Mouse (Mus musculus) urinary bladder, adult 18-20 months (tissue): ENCODE data around the gene Ankrd9.

Experiments used
- DNase-seq, 2 experiments: peaks; one replicate each; pipeline ENCODE4 v3.0.0; 2022; ENCODE audit warnings: low spot score in 2 of 2, mixed read lengths in 2 of 2

The Ankrd9 gene

GRCm38 (mm10) chr12:110978607-110979406 is at the start of gene Ankrd9:
Ankrd9 (minus strand) TSS chr12:110979040.
- peak; percentile 94 to 97 for DNase-seq

- no peak for DNase-seq
Measured at GRCm38 (mm10) chr12:111021577-111021976, 42.7 kb upstream of the Ankrd9 start.

DNA sequence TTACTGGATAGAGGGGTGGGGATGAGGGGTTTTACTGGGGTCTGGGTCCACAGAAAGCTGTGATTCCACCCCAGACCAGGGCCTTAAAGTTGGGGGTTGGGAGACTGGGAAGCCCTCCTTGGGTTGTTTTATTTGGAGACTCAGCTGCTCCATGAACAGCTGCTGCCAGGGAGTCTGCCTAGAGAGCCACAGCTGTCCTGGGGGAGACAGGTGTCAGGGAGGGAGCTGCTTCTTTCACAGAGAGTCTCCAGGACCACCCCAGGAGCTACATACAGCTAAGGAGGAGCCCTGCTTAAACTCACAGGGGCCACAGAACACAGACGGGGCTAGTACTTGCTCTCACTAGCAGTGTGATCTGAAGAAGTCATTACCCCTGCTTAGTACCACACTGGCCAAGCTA is 42.3 kb upstream of the Ankrd9 start:
- no peak for DNase-seq

- DNase-seq: no peak
Measured at GRCm38 (mm10) chr12:111019086-111019485, 40.2 kb upstream of the Ankrd9 start.

DNA sequence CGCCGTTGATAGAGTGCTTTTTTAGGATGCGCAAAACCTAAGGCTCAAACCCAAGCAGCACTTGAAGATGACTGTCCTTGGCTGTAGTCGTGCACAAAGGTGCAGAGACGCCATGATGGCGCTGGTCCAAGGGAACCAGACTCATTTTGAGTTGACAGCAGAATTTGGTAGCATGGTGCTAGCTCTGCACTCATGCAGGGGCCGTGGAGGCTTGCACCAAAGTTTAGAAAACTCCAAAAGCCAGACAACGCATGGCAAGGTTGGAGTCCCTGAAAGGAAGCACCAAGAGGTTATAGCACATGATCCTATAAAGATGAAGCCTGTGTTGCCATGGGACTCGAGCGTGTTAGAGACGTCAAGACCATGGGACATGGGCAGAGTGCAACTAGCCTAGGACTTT is 39.2 kb upstream of the Ankrd9 start:
- DNase-seq: no peak

- no peak for DNase-seq
Measured at GRCm38 (mm10) chr12:111016807-111017206, 38.0 kb upstream of the Ankrd9 start.

DNA sequence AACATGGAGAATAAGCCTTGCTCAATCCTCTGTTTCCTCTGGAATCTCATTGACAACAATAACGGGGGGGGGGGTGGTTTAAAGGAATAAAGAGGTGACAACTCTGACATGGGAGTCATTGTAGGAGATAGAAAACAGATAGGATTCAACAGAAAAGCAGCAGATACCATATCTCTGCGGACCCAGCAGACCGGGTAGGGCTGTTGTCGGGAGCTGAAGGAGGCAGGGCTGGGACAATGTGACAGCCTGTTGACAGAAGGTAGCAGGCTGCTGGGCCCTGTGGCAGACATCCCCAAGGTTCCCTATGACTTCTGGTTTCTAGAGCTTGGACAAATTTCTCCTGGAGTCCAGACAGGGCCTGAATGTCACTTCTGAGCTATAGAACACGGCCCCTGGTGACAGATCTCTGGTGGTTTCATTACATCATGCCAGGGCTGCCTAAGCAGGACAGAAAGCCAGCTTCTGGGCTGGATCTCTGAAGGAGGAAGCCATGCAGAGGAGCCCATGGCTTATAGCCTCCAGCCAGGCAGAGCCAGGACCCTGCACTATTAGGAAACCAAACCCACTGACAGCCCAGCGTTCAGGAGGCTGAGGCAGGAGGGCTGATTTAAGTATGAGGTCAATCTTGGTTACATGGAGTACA is 30.9 kb upstream of the Ankrd9 start:
- no peak for DNase-seq

DNA sequence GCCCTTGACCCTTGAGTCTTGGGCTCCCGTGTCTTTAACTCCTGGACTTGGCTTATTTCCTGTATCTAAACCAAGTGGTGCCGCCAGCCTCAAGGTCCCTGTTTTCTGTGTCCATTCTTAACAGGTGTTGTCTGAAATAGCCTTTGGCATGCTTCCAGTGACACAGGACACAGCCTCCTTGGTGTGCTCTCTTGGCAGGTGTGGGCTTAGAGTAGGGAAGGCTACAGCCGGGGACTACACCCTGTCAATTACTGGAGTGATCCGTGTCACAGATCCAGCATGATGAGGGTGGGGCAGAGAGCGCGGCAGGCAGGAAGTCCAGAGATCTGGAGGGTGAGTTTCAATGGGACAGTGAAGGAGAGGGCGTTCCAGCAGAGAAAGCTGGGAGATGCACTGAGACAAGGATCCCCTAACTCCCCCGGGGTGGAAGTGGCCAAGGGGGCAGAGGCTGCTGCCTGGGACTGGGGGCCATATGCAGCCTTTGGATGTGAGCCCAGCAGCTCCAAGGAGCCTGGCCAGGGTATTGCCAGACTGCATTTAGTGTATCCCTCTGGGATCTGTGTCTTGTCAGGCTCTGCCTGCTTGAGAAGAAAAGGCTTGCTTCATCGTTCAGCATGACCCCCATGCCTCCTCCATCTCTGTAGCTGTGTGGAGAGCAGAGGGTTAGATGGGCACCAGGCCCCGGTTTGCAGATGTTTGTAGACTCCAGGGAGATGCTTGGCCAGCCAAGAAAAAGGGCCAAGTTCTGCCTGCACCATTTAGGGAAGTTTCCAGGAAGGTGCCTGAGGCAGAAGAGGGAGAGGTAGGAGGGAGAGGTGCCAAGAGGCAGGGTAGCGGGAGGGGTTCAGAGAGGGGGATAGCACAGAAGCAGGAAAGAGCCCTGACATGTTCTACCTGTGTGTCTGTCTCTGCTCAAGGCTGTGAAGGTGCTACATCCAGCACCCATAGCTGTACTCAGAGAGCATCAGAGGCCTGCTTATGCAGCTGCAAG is 30.0 kb upstream of the Ankrd9 start:
- no peak for DNase-seq

GRCm38 (mm10) chr12:111007134-111008103 is 28.6 kb upstream of the Ankrd9 start:
- DNase-seq: peak; percentile 15 to 41

DNA sequence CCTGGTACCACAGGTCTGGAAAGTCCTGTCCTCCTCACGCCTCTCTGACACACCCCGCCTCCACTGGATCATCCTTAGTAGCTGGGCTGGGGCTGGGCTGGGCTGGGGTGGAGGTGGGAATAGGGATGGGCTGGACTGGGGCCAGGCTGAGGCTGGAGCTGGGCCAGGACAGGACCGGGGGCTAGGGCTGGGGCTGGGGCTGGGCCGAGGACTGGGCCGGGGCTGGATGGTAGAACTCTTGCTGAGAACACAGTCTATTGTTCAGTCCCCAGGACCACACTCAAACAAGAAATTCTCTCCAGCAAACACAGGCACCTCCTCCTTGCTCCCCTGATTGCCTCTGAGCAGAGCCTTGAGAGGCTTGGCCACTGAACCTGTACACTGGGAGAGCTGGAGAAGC is 27.5 kb upstream of the Ankrd9 start:
- DNase-seq: no peak

DNA sequence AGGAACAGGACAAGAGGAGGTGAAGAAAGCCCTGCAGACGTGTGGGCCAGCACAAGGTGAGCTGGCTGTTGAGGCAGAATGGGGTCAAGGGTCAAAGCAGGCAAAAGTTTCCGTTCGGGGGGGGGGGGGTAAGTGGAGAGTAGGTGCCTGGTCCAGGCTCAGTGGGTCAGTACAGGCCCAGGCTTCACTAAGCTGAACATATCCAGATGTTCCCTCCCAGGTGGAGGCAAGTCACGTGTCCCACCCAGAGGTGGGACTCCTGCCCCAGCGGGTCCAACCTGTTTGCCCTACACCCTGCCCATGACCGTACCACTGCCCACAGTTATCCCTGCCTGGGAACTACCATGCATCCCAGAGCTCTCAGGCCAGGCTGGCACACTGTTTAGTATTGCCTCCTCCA is 27.0 kb upstream of the Ankrd9 start:
- no peak for DNase-seq

DNA sequence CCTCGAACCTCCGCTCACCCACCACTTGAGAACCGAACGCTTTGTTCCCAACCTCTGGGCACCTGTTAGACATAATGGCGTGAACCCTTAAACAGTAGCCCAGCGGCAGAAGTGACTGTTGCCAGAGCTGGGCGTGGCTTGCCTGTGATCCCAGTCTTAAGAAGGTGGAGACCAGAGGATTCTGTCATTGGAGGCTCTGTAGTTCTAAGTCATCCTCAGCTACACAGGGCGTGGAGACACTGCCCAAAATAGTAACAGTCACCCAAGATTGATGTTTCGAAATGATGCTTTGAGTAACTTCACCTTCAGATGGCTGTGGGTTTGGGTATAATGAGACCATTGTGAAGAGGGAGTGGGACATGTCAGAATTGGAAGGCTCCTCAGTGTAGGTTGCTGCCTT is 25.3 kb upstream of the Ankrd9 start:
- no peak for DNase-seq

- no peak for DNase-seq
Measured at GRCm38 (mm10) chr12:111000956-111001355, 22.1 kb upstream of the Ankrd9 start.

- DNase-seq: no peak
Measured at GRCm38 (mm10) chr12:110999820-111000219, 21.0 kb upstream of the Ankrd9 start.

GRCm38 (mm10) chr12:110998092-110998491 is 19.3 kb upstream of the Ankrd9 start:
- no peak for DNase-seq

- DNase-seq: no peak
Measured at GRCm38 (mm10) chr12:110994666-110995065, 15.8 kb upstream of the Ankrd9 start.

DNA sequence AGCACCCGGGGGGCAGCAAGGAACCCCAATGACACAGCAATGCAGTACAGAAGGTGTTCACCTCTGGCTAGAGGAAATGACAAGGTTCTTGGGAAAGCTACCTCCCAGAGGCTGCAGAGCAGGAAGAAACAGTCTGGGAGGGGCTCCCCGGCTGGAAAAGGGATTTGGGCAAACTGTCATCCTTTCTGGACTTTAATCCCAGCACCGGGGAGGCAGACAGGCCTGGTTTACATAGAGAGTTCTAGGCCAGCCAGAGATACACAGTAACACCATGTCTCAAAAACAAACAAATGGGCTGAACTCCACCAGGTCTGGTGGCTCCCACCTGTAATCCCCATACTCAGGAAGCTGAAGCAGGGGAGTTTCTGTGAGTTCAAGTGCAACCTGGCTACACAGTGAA is 14.4 kb upstream of the Ankrd9 start:
- no peak for DNase-seq

DNA sequence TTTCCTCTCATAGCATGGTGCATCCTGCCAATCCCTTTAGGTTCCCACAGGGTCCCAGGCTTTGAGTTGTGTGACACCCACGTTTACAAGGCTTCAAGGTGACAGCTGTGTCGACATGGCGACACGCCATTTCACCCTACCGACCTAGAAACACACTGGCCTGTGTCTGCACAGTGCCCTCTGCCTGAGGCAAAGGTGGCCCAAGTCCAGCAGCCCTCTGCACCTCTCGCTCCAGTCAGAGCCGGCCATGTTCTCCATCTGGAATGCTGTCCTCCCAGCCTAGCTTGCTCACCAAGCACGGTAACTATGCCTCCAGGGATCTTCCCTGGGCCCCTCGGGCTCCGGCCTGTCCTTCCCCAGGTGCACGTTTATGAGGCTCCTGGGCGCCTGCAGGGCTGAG is 13.9 kb upstream of the Ankrd9 start:
- DNase-seq: peak in 1 of 2 experiments; percentile 18

DNA sequence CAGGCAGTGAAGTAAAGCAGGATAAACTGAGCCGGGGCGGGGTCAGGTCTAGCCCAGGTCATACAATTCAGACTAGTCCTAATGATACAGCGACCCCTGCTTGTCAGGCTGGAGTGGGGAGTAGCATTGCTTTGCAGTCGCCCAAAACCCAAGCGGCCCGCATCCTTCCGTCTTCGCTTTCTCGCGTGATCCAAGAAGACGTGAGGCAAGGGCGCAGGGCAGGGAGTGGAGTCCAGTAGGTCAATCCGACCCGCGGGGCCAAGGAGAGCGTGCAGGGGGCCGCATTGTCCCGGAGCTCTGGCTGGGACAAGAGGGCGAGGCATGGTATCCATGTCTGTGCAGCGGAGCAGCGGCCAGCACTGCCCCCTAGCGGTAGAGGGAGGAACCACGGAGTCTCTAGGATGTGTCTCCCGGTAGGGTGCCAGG is 13.3 kb upstream of the Ankrd9 start:
- DNase-seq: peak; percentile 83 to 95

GRCm38 (mm10) chr12:110991361-110992127 is 12.7 kb upstream of the Ankrd9 start:
- DNase-seq: peak; percentile 63 to 68
